Mouse (Mus musculus): ENCODE results near the gene Gabbr2. TPM values are rescaled to one million over a fixed set of nuclear protein-coding genes. Genes with fewer than 3 reads are reported as not detected.

Gabbr2 gene
- polyA plus RNA-seq, 1 experiment = not detected

DNA sequence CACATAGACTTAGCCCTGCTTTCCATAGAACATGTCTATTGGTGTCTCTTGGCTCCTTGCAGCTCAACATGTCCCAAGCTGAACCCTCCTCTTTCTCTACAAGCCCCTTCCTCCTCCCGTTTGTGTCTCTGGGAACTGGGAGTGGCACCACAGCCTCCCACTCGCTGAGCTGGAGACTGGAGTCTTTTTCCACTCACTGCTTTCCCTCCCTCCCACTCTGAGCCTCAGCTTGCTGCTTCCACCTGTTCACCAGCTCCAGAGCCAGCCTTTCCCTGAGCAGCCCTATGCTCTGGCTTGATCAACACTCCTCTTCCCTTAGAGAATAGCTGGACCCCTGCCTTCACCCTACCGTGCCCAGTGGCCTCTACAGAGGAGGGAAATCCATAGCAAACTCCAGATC is 185.8 kb downstream of the Gabbr2 start:
- H3K27me3 ChIP-seq (ENCODE audit: control insufficient read depth, insufficient read depth, low read length, poor library complexity, severe bottlenecking) = no peaks in the 10 kb centered on the region
- no peak for TF ChIP-seq POLR2A (IDR thresholded peaks at IDR 0.05; ENCODE audit: insufficient read depth, low read length)
- no peak for TF ChIP-seq CTCF (IDR thresholded peaks at IDR 0.05; ENCODE audit: low read depth, low read length)
- no peak for TF ChIP-seq EP300 (IDR thresholded peaks at IDR 0.05; ENCODE audit: insufficient read depth, low read depth, low read length)
- H3K4me3 ChIP-seq (ENCODE audit: low read depth, low read length) = no peak overlapping the region
- H3K9me3 ChIP-seq (replicated peaks; ENCODE audit: control insufficient read depth, insufficient read depth, low read length, poor library complexity, severe bottlenecking) = no peaks in the 10 kb centered on the region
- no peak overlapping the region for H3K27ac ChIP-seq (ENCODE audit: insufficient read depth, low read length)
- H3K36me3 ChIP-seq (ENCODE audit: control insufficient read depth, insufficient read depth, low read length, poor library complexity, severe bottlenecking) = no peaks in the 10 kb centered on the region
- H3K9ac ChIP-seq (ENCODE audit: low read depth, poor library complexity, severe bottlenecking) = no peak overlapping the region
- H3K4me1 ChIP-seq (ENCODE audit: control insufficient read depth, insufficient read depth, low read length) = no peaks in the 10 kb centered on the region

DNA sequence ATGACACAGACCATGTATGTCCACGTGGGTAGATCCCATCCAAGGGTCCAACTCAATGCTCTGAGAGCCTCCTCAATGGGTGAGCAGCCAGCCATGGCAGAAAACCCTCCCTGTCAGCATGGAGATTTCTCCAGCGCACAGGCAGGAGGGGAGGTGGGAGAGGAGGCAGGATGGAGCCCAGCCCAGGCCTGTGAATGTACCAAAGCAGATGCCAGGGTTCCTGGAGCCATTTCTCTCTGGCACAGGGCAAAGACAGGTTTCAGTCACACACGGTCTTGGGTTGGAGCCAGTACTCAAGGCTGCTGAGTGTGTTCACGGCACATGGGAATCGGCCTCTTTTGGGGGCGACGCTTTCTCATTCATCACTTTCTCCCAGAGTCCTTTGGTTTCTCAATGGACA is 189.3 kb downstream of the Gabbr2 start:
- Histone ChIP-seq H3K4me3 (ENCODE audit: low read depth, low read length) (no peak overlapping the region), H3K4me1 (ENCODE audit: control insufficient read depth, insufficient read depth, low read length) (no peaks in the 10 kb centered on the region), H3K27me3 (ENCODE audit: control insufficient read depth, insufficient read depth, low read length, poor library complexity, severe bottlenecking) (no peaks in the 10 kb centered on the region), H3K27ac (ENCODE audit: insufficient read depth, low read length) (no peak overlapping the region), H3K9me3 (replicated peaks; ENCODE audit: control insufficient read depth, insufficient read depth, low read length, poor library complexity, severe bottlenecking) (no peaks in the 10 kb centered on the region), H3K36me3 (ENCODE audit: control insufficient read depth, insufficient read depth, low read length, poor library complexity, severe bottlenecking) (no peaks in the 10 kb centered on the region), H3K9ac (ENCODE audit: low read depth, poor library complexity, severe bottlenecking) (no peak overlapping the region)
- TF ChIP-seq EP300 (IDR thresholded peaks at IDR 0.05; ENCODE audit: insufficient read depth, low read depth, low read length) = no peak
- no peak for TF ChIP-seq CTCF (IDR thresholded peaks at IDR 0.05; ENCODE audit: low read depth, low read length)
- TF ChIP-seq POLR2A (IDR thresholded peaks at IDR 0.05; ENCODE audit: insufficient read depth, low read length) = no peak

DNA sequence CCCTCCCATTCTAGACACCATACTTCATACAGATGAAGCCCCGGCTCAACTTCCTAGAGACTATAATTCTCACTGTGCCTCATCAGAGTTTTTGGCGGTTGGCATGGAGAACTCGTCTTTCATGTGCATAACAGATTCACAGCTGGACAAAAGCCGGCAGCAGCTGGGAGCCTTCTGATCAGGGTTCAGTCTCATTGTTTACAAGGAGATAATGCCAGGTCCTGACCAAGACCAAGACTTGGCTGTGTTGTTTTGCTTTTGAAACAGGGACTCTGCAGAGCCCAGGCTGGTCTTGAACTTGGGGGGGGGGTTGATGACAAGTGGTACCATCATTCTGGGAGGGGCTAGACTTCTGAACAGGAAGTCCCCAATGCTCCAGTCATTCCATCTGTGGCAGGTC is 191.8 kb downstream of the Gabbr2 start:
- Histone ChIP-seq H3K4me1 (ENCODE audit: control insufficient read depth, insufficient read depth, low read length) (no peaks in the 10 kb centered on the region), H3K27me3 (ENCODE audit: control insufficient read depth, insufficient read depth, low read length, poor library complexity, severe bottlenecking) (no peaks in the 10 kb centered on the region), H3K27ac (ENCODE audit: insufficient read depth, low read length) (no peak overlapping the region), H3K9me3 (replicated peaks; ENCODE audit: control insufficient read depth, insufficient read depth, low read length, poor library complexity, severe bottlenecking) (no peaks in the 10 kb centered on the region), H3K4me3 (ENCODE audit: low read depth, low read length) (no peak overlapping the region), H3K9ac (ENCODE audit: low read depth, poor library complexity, severe bottlenecking) (no peak overlapping the region), H3K36me3 (ENCODE audit: control insufficient read depth, insufficient read depth, low read length, poor library complexity, severe bottlenecking) (no peaks in the 10 kb centered on the region)
- no peak for TF ChIP-seq CTCF (IDR thresholded peaks at IDR 0.05; ENCODE audit: low read depth, low read length)
- TF ChIP-seq EP300 (IDR thresholded peaks at IDR 0.05; ENCODE audit: insufficient read depth, low read depth, low read length) = no peak
- TF ChIP-seq POLR2A (IDR thresholded peaks at IDR 0.05; ENCODE audit: insufficient read depth, low read length) = no peak

DNA sequence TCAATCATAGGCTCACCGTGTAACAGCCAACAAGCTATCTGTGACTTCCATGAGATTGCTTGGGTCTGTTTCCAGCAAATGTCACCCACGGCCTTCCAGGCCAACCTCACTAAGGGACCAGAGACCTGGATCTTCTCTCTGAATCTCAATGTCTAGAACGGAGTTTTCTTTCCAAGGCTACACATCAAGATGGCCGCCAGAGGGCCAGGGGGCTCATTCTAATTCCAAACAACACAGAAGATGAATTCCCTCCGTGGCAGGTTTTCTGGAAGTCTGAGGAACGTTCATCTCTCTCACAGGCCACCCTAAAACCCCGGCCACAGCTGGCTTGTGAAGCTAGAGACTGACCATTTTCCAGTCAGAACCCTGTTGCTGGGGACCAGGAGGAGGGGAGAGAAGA is 196.0 kb downstream of the Gabbr2 start:
- H3K27ac ChIP-seq (ENCODE audit: insufficient read depth, low read length) = no peak overlapping the region
- H3K4me1 ChIP-seq (ENCODE audit: control insufficient read depth, insufficient read depth, low read length) = no peaks in the 10 kb centered on the region
- H3K27me3 ChIP-seq (ENCODE audit: control insufficient read depth, insufficient read depth, low read length, poor library complexity, severe bottlenecking) = no peaks in the 10 kb centered on the region
- H3K36me3 ChIP-seq (ENCODE audit: control insufficient read depth, insufficient read depth, low read length, poor library complexity, severe bottlenecking) = no peaks in the 10 kb centered on the region
- H3K4me3 ChIP-seq (ENCODE audit: low read depth, low read length) = no peak overlapping the region
- no peaks in the 10 kb centered on the region for H3K9me3 ChIP-seq (replicated peaks; ENCODE audit: control insufficient read depth, insufficient read depth, low read length, poor library complexity, severe bottlenecking)
- no peak for TF ChIP-seq EP300 (IDR thresholded peaks at IDR 0.05; ENCODE audit: insufficient read depth, low read depth, low read length)
- no peak for TF ChIP-seq CTCF (IDR thresholded peaks at IDR 0.05; ENCODE audit: low read depth, low read length)
- TF ChIP-seq POLR2A (IDR thresholded peaks at IDR 0.05; ENCODE audit: insufficient read depth, low read length) = no peak
- no peak overlapping the region for H3K9ac ChIP-seq (ENCODE audit: low read depth, poor library complexity, severe bottlenecking)

DNA sequence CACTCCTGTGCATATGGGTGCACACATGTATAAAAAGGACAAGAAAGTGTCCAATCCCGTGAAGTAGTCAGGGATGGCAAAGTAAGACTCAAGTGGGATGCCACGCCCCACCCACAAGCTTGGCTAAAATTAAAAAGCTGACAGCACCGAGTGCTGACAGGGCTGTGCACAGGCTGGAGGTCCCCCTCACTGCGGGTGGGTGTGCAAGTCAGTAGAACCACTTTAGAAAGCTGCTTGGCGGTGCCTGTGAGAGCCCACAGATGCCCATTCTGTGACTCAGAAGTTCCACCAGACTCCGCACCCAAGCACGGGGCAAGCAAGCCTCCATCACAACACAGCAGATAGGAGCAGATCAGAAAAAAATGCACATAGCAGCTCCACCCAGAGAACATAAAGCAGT is 197.1 kb downstream of the Gabbr2 start:
- no peaks in the 10 kb centered on the region for H3K36me3 ChIP-seq (ENCODE audit: control insufficient read depth, insufficient read depth, low read length, poor library complexity, severe bottlenecking)
- no peaks in the 10 kb centered on the region for H3K27me3 ChIP-seq (ENCODE audit: control insufficient read depth, insufficient read depth, low read length, poor library complexity, severe bottlenecking)
- no peak overlapping the region for H3K27ac ChIP-seq (ENCODE audit: insufficient read depth, low read length)
- no peaks in the 10 kb centered on the region for H3K9me3 ChIP-seq (replicated peaks; ENCODE audit: control insufficient read depth, insufficient read depth, low read length, poor library complexity, severe bottlenecking)
- no peak overlapping the region for H3K4me3 ChIP-seq (ENCODE audit: low read depth, low read length)
- TF ChIP-seq EP300 (IDR thresholded peaks at IDR 0.05; ENCODE audit: insufficient read depth, low read depth, low read length) (no peak), POLR2A (IDR thresholded peaks at IDR 0.05; ENCODE audit: insufficient read depth, low read length) (no peak), CTCF (IDR thresholded peaks at IDR 0.05; ENCODE audit: low read depth, low read length) (no peak)
- H3K9ac ChIP-seq (ENCODE audit: low read depth, poor library complexity, severe bottlenecking) = no peak overlapping the region
- H3K4me1 ChIP-seq (ENCODE audit: control insufficient read depth, insufficient read depth, low read length) = no peaks in the 10 kb centered on the region

DNA sequence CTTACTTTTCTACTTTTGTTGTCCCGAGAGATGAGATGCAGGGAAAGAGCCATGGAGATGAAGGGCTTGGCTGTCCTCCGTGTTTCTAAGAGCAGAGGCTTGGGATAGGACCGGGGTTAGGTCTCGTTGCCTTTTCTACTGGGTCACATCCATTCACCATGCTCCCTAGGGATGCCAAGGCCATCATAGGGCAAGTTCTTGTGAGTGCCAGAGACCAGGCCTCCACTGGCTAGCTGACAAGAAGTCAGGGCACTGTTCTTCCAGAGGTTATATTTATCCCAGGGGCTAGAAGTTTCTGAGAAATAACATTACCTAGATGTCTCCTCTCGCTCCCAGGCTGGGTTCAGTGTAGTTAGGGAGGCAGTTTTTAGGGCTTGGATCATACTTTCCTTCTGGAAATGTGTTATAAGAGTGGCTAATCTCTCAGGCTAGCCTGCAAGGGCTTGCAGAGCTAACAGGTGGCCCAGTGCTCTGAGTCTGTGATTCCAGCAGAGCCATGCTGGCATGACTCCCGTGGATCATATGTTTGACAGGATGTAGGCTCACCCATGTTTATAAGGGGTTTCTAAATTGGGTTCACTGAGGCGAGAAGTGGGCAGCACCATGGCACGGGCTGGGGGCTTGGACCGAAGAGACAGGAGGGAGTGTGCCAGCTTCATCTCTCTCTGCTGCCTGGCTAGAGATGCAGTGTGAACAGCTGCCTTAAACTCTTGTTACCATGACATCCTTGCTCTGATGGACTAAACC is 199.2 kb downstream of the Gabbr2 start:
- no peak for TF ChIP-seq POLR2A (IDR thresholded peaks at IDR 0.05; ENCODE audit: insufficient read depth, low read length)
- TF ChIP-seq EP300 (IDR thresholded peaks at IDR 0.05; ENCODE audit: insufficient read depth, low read depth, low read length) = no peak
- TF ChIP-seq CTCF (IDR thresholded peaks at IDR 0.05; ENCODE audit: low read depth, low read length) = no peak
- Histone ChIP-seq H3K27ac (ENCODE audit: insufficient read depth, low read length) (no peak overlapping the region), H3K36me3 (ENCODE audit: control insufficient read depth, insufficient read depth, low read length, poor library complexity, severe bottlenecking) (no peaks in the 10 kb centered on the region), H3K4me3 (ENCODE audit: low read depth, low read length) (no peak overlapping the region), H3K9me3 (replicated peaks; ENCODE audit: control insufficient read depth, insufficient read depth, low read length, poor library complexity, severe bottlenecking) (no peaks in the 10 kb centered on the region), H3K9ac (ENCODE audit: low read depth, poor library complexity, severe bottlenecking) (no peak overlapping the region), H3K27me3 (ENCODE audit: control insufficient read depth, insufficient read depth, low read length, poor library complexity, severe bottlenecking) (no peaks in the 10 kb centered on the region), H3K4me1 (ENCODE audit: control insufficient read depth, insufficient read depth, low read length) (no peaks in the 10 kb centered on the region)

Measured in ES-Bruce4 (cell line).